Mouse (Mus musculus) G1E (cell line): Measurements from ENCODE around the gene Paqr5.

Experiments used
- CTCF ChIP-seq: IDR thresholded peaks from 2 replicates; pipeline ENCODE4 v1.5.1; 2012; ENCODE audit warnings: low read depth, low read length, inconsistent platforms, mixed read lengths
- POLR2AphosphoS5 ChIP-seq: IDR thresholded peaks from 2 replicates; pipeline ENCODE4 v1.6.1; 2012; ENCODE audit warnings: low read depth, low read length, inconsistent platforms; ENCODE audit not compliant: insufficient replicate concordance

GRCm38 (mm10) chr9:61954707-61955106 is 71.9 kb downstream of the Paqr5 start:
- TF ChIP-seq CTCF (no peak), POLR2AphosphoS5 (no peak)
